Mouse (Mus musculus) embryo, embryonic 11.5 days (tissue): Measurements from ENCODE around the gene Dclk3.

Experiments used
- DNase-seq: peaks from one replicate; pipeline ENCODE4 v3.0.0-alpha.2; 2012; ENCODE audit warnings: low read depth, low spot score

Dclk3 gene

DNA sequence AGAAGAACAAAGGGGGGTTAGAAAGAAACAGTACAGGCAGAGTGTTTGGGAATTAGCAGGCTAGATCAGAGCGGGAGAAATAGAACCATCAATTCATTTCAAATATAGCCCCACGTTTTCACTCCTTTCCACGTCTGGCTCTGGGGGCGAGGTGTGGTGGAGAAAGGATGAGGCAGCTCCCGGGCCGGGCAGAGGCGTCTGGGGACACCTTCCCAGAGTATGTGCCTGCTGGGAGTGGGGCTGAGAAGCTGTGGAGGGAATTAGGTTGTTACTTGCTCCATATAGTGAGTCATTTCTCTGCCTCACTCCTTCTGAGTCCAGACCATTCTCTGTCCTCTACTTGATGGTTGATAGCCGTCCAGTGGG is 938 bp downstream of the Dclk3 start:
- DNase-seq: no peak

DNA sequence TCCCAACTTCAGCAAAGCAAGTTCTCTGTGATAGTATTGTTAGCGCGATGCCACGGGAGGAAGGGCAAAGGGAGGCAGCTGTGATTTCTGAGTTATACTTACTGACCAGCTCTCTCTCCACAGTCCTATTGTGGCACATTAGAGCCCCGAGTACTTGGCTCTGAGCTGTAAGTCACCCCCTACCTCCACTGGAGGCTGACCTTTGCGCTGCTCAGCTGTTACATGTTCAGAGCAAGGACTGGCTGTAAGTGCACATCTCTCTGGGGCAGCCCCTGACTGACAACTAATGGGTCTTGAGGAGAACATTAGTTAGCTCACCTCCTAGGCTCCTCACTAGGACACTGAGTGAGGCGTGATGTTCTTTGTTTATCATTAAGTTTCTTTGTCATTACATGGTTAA is 1.6 kb downstream of the Dclk3 start:
- DNase-seq: no peak

DNA sequence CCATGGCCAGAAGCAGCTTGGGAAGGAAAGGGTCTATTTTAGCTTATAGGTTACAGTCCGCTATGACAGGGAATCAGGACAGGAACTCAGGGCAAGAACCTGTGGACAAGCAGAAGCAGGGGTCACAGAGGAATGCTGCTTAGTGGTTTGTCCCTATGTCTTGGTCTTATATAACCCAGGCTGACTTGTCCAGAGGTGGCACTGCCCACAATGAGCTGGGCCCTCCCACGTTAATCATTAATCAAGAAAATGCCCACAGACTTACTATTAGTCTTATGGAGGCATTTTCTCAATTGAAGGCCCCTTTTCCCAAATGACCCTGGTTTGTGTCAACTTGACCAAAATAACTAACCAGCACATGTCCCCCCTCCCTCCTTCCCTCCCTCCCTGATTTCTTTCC is 2.3 kb downstream of the Dclk3 start:
- no peak for DNase-seq

DNA sequence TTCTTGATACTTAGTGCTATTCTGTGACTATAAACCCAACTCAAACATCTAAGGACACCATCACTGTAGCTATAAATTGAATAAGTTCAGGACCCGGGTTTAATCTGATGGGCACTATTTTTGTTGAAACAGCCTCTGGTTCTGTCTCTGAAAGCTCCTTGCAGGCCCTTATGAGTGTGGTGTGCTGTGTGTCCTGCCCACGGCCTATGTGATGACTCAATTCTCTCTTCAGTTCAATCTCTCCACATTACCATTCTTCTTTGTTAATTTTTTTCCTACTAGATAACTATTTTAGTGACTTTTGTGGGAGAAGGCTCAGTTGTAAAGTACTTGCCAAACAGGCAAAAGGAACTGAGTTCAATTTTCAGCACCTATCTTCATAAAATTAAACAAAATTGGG is 7.3 kb downstream of the Dclk3 start:
- no peak for DNase-seq

DNA sequence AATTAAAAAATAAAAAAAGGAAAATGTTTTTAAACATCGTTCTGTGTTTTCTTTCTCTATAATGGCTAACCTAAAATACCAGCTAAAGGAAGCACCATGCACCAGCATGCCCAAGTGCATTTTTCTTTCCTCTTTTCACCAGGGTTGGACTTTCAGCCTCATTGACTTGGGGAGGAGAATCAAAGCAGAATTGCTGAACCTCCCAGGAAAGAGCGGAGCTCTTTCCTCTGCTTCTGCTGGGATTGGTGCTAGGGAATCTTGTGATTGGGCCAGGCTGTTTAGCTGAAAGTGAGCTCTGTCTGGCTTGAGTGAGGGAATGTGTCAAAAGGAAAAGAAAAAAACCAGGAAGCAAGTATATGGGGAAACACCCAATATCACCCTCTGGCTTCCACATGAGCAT is 10.1 kb downstream of the Dclk3 start:
- no peak for DNase-seq

DNA sequence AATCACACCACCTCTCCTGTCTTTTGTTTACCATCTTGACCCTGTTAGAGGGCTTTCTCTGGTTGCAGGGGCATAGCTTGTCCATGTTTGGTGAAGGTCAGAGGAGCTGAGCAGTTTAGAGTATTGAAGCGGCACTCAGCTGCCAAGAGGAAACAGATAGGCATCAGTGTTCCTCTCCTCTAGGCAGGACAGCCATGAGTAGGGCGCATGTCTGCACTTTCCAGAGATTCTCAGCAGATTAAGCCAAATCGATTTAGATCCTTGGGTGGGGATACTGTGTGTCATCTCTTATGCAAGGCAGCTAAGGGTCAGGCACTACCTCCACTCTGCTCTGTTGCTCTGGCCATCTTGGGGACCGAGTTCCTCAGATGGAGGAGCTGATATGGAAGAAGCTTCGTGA is 11.0 kb downstream of the Dclk3 start:
- DNase-seq: no peak

DNA sequence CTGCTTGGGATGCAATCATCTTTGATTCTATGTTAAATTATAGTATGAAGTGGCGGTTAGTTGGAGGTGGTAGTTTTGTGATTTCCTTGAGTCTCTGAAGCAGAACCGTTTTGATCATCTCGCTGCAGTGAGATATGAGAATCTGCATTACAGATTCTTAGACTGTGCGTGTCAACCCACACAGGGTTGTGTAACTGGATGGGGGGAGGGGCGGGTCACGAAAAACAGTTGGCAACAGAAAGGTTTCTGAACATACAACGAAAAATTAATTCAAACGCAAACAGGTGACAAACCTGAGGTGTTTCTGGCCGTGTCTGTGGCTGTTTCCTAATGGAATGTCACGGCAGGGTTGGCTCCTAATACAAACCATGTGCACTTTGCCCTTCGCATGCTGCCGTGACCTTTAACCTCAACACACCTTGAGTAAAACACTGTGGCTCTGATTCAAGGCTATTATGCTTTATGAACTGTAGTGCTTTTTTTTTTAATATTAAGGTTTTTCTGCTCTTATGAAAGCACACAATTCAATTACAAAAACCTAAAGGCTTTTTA is 12.0 kb downstream of the Dclk3 start:
- no peak for DNase-seq

DNA sequence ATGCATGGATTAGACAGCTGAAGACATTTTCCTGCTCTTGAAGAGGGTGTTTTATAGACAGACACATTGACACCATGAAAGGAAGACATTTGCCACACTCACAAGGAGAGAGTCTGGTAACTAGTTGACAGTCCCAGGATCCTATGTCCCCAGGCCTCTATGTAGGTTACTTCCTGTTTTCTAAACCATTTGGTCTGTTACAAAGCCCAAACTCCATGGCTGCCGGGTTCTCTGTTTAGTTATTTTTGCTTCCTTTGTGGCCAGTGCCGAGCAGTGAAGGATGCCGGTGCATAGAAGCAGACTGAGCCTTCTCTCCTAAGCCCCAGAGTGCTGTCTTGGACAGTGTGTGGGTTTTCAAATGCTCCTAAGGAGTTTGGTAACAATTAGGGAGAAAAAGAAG is 15.0 kb downstream of the Dclk3 start:
- no peak for DNase-seq

DNA sequence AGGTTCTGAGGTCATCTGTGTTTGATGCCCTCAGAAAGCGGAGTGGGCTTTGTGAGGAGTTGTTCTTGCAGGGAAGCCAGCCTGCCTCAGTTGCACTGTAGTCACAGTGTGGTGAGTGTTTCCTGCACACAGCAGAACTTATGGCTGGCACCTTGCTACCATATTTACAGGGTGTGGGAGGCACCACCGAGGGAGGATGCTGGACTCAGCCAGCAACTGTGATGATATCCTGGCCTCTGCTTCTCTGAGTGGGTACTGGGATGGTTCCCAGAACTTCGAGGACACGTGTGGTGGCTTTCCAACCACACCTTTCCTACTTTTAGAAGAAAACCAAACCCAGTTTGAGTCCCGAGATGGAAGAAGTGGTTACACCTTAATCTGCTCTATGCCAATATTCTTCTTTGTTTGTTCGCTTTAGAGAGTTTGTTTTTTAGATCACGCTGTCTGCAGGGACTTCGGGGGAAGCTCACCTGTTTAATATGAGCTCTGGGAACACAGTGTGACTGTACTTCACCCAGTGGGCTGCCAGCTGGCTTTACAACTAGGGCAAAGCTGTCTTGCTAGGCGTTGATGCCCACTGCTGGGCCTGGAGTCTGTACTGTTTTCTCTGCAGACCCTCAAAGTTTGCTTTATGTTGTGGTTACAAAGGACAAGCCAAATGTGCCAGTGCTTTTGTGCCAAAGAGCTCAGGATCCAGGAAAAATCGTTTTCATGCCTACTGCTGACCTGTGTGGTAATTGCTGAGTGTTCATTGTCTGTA is 18.5 kb downstream of the Dclk3 start:
- DNase-seq: no peak

DNA sequence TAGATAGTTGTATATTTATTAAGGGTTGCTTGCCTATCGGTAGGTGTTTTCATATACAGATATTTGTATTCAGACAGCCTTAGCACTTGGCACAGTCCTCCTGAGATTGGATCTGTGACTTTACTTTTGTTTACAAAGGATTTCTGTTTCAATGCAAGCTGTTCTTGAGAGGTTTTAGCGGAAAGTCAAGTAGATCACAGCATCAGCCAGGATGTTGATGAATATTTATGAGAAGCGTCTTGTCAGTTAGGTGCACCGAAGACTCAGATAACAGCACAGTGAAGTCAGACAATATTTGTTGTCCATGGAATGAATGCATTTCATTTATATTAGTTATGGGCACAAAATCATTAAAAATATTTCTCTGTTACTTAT is 19.0 kb downstream of the Dclk3 start:
- no peak for DNase-seq

DNA sequence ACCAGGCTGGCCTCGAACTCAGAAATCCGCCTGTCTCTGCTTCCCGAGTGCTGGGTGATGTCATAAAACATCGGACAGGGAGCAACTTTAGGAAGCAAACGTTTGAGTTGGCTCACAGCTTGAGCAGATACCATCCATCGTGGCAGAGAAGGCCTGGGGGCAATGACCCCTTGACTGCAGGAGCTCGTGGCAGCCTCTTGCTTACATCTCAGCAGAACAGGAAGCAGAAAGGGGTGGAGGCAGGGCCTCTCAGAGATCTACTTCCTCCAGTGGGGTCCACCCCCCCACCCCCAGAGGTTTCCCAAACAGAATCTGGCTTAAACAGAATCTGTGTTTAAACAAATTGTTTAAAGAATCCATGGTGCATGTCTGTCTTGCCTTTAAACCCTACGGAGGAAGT is 20.6 kb downstream of the Dclk3 start:
- DNase-seq: no peak

DNA sequence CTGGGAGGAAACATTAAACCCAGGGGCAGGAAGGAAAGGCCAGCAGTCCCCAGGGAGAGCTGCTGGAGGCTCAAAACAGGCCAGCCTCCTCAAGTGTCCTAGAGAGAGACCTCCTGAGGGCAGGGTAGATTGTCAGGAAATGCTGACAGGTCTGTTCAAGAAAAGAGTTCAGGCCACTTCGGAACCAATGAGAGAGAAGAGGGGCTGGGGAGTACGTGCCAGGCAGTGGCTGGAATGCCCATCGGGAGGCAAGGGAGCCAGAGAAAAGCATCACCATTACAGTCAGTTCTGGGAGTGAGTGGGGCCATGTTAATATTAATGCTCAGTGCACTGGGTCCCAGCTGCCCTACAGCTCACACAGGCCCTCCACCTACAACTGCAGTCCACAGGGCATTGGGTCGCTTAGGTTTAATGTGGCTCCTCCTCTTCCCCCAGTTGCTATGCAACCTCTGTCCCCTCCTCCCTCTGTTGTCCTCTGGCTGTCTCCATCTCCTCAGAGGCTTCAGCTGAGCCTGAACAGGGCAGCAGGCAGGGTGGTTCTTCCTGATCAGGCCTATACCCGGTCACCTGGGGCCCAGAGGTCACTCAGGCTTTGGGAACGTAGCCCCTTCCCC is 21.4 kb downstream of the Dclk3 start:
- no peak for DNase-seq

DNA sequence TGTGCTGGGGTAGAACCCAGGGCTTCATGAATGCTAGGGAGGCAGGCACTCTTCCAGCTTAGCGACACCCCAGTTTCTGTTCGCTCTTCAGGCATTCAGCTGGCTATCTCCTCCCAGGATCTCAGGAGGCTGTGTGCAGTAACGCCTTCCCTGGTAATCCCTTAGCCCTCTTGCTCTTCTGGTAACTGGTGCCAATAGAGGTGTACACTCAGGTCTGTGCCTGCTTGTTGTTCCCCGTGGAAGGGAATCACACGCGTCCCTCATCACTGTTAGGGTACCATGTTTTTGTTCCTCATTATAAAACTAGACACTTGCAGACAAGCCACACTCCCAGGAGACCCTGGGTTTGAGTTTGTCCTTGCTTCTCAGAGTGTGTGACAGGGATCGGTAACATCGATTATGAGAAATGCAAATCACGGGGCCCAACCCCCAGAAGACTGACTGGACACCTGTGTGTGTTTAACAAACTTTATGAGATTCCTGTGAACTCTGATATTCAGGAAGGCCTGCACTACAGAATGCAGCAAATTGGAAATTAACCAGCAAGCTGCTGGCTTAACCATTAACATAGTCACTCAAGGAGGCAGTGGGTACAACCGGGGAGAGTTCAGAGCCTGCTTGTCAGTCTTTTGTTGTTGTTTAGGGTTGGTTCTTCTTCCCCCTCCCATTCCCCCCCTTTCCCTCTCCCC is 22.7 kb downstream of the Dclk3 start:
- DNase-seq: no peak

DNA sequence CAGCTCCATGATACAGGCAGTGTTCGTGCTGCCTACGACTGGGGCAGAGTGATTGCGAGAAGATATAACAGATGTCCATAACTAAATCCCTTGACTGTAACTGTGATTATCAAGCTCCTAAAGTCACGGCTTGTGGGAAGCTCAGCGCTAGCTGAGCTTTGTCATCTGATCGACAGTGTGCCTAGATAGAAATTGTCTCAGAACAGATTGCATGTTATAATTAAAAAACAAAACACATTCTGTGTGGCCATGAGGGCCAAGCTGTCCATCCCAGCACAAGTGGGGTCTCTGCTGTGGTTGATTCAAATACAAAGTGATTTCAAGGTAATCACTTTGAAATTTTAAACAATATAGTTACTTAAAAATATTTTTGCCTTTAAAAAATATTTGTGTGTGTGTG is 26.8 kb downstream of the Dclk3 start:
- no peak for DNase-seq

DNA sequence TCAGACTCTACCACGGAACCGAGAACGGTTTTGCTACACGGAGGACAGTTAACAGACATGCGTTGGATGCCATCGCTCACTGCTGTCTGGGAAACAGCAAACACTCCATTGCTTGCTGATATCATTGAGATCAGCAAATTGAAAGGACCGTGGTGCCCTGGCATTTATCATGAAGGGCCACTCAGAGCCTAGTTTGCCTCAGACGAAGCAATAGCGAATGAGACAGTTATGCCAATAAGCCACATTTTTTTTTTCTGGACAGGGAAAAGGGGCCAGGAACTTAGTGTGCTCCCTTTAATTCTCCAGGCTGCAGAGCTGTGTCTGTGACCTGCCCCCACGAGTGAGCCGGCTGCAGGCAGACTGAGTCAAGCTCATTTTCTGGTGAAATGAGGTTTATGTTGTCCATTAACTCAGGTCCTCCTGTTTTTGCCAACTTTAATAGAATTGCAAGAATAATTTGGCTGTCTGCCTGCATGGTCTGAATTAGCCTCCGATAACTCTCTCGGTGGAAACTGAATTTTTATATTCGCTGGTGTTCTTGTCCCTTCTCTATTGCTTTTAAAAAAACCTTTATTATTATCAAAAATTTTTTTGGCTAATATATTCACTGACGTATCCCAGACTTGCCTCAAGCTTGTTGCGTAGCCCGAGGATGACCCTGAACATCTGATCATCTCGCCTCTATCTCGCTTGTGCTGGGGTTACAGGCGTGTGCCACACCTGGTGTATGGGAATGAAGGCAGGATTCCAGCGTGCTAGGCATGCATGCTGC is 35.0 kb downstream of the Dclk3 start:
- DNase-seq: no peak

DNA sequence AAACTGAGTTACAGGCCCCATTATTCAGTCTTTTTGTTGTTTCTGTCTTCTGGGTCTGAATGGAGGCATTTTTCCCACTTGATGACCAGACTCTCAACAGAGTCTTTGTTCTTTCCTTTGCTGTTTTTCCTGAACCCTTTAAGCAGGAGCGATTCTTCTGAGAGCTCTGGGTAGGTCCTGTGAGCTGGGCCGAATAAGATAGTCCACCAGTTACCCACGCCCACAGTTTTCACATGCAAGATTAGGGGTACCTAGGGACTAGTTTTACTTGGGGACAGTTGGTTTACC is 35.5 kb downstream of the Dclk3 start:
- DNase-seq: no peak

DNA sequence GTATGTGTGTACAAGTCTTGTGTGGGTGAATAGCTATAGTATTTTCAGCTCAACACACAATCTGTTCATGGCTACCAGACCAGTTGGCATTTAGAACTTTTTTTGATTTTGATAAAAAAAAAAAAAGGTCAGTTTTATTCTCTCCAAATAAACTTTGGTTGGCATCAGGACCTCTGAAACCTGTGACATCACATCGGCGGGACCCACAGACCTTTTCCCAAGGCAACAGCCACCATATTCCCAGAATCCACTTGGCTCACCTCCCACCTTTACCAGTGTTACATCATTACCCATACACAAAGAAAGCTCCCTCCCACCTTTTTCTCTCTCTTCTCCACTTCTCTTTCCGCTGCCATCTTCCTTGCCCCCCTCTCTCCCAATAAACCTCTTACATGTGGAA is 36.4 kb downstream of the Dclk3 start:
- no peak for DNase-seq

DNA sequence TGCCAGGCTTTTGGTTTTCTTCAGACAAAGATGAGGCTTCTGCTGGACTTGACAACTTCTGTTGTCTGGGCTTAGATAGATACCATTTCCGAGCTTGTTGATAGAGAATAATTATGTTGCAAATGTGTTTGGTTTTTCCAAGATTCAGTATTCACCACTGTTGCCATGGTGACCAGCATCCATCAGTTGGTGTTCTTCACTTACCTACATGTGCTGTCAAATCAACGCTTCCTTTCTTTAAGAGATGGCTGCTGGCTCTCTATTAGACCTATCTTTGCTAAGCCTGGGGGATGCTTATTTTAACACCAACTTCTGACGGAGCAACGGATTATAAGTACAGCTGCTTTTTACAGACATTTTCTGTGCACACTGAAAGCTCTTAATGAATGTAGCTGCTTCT is 37.1 kb downstream of the Dclk3 start:
- no peak for DNase-seq

DNA sequence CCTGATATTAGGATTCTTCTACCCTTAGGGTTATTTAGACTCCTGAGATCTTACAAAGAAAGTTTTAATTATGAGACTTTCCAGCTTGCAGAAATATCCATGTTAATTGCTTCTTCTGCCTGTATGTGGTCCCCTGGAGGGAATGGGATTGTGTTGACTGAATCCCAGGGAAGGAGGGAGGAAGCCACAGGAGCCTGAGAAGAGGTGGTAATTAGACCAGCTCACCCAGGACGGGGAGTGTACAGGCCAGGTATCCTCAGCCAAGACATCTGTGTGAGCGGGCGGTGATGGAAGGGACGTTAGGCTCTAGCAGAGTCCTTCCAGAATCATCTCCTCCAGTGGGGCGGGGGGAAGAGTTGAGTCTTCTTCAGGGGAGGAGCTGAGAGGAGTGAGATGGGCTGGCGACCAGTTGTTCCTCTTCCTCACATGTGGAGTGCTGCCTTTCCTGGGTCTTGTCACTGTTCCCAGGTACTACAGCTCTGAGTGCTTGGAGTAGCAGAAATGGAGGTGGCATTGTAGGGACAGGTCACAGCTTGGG is 37.7 kb downstream of the Dclk3 start:
- no peak for DNase-seq

DNA sequence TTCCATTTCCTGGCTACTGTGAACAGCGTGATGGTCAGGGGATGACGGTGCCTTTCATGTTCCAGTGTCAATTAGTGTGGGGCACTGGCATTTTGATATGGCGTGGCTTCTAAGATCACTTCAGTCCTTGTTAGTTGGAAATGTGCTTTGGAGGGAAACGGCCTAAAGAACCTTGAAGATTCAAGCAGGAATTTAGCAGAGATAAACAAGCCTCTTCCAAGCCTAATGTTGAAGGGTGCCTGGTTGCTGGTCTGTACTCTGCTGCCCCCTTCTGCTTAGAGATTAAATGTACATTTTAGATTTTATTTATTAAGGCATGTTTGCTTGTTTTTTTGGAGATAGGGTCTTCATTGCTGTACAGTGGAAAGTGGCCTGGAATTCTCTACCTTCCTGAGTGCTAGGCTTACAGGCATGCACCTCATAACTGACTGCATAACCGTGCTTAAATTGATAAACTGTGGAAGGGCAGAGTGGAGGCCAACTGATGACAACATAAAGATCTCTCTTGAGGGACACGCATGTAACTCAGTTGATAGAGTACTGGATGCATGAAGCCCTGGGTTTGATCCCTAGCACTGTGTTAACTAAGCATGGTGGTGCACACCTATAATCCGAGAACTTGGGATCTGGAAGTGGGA is 40.1 kb downstream of the Dclk3 start:
- DNase-seq: no peak

DNA sequence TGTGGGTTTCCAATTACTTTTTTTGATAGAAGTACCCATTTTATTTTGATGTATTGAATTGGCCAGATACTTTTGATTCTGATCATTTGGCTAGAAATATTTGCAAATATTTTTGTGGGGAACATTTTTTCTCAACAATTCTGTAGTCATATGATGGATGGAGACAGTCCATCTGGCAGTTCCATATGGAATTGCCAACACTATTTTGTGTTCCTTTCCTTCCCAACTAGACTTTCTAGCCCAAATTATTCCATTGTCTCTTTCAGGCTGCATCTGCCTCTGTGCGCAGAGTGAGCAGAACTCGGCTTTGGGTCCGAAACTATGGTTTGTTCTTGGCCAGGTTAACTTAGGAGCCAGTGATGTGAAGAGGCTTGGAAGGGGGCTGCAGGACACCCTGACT is 42.1 kb downstream of the Dclk3 start:
- no peak for DNase-seq
